Mouse (Mus musculus) ES-E14 (cell line): ENCODE data around the gene Rrm2. TPM values are rescaled to one million over a fixed set of nuclear protein-coding genes. Genes with fewer than 3 reads are reported as not detected.
A peak's percentile ranks its signal among the peaks of the same experiment; 100 is the strongest.

Experiments
- DNase-seq: peaks from one replicate; pipeline ENCODE4 v3.0.0-alpha.2; 2013; ENCODE audit warnings: low read depth, low spot score
- H3K27ac ChIP-seq: 2 replicates; pipeline ENCODE4 v1.5.1; 2012; ENCODE audit warnings: low read depth, mild to moderate bottlenecking, low read length, moderate library complexity, mixed read lengths; ENCODE audit not compliant: poor library complexity, insufficient read depth, severe bottlenecking
- H3K36me3 ChIP-seq: 2 replicates; pipeline ENCODE4 v1.6.1; 2012; ENCODE audit warnings: mild to moderate bottlenecking, low read length, moderate library complexity, mixed read lengths; ENCODE audit not compliant: control insufficient read depth, poor library complexity, insufficient read depth, severe bottlenecking
- H3K4me1 ChIP-seq, 2 experiments: fragments of 150-350 bp in 1 of 2; sonication (generic) in 1 of 2; 2 replicates each; pipeline ENCODE4 v1.6.1; 2012; ENCODE audit warnings: low read length in 2 of 2, mild to moderate bottlenecking in 1 of 2, mixed read lengths in 1 of 2; ENCODE audit not compliant: control insufficient read depth in 2 of 2, insufficient read depth in 2 of 2, poor library complexity in 1 of 2
- H3K4me3 ChIP-seq, 2 experiments: fragments of 150-350 bp in 1 of 2; sonication (generic) in 1 of 2; 2 replicates each; pipeline ENCODE4 v1.5.1; 2012; ENCODE audit warnings: low read length in 2 of 2, low read depth in 1 of 2, mild to moderate bottlenecking in 1 of 2, mixed read lengths in 1 of 2; ENCODE audit not compliant: insufficient read depth in 1 of 2, poor library complexity in 1 of 2, severe bottlenecking in 1 of 2
- H3K9ac ChIP-seq: 2 replicates; pipeline ENCODE4 v1.6.1; 2012; ENCODE audit warnings: low read depth, mild to moderate bottlenecking, low read length, mixed read lengths; ENCODE audit not compliant: poor library complexity, insufficient read depth, severe bottlenecking
- H3K9me3 ChIP-seq: fragments of 150-350 bp; sonication (generic); 2 replicates; pipeline ENCODE4 v1.6.1; 2012; ENCODE audit warnings: low read depth, mild to moderate bottlenecking, low read length; ENCODE audit not compliant: control insufficient read depth, insufficient read depth
- CHD2 ChIP-seq: IDR thresholded peaks from 2 replicates; pipeline ENCODE4 v1.6.1; 2014; ENCODE audit warnings: mild to moderate bottlenecking, low read depth, low read length, inconsistent platforms
- HCFC1 ChIP-seq: IDR thresholded peaks from 2 replicates; pipeline ENCODE4 v1.6.1; 2012; ENCODE audit warnings: low read length, inconsistent platforms, borderline replicate concordance; ENCODE audit not compliant: insufficient read depth
- MAFK ChIP-seq: IDR thresholded peaks from 2 replicates; pipeline ENCODE4 v1.6.1; 2014; ENCODE audit warnings: mild to moderate bottlenecking, low read depth, low read length, inconsistent platforms; ENCODE audit not compliant: insufficient read depth
- ZC3H11A ChIP-seq: IDR thresholded peaks from 2 replicates; pipeline ENCODE4 v1.6.1; 2012; ENCODE audit warnings: low read depth, mild to moderate bottlenecking, inconsistent platforms, low read length, borderline replicate concordance
- ZNF384 ChIP-seq: IDR thresholded peaks from 2 replicates; pipeline ENCODE4 v1.6.1; 2012; ENCODE audit warnings: low read depth, low read length, inconsistent platforms
- in situ Hi-C, 2 experiments: fragments of 600-800 bp; cut with MboI; formaldehyde crosslinking; loops; one replicate each; pipeline ENCODE4 v1.15.1; 2025; ENCODE audit warnings: low sequenced_read_pairs in 2 of 2, inconsistent platforms in 1 of 2; ENCODE audit not compliant: unreplicated experiment in 2 of 2
- total RNA-seq: library from RNA; depleted of rRNA; stranded (reverse); fragments of 300-350 nt; gene quantifications from 2 replicates; pipeline ENCODE4 v1.2.3, GENCODE M21; 2012

Gene Rrm2
- total RNA-seq, 1 experiment: 112 TPM

DNA sequence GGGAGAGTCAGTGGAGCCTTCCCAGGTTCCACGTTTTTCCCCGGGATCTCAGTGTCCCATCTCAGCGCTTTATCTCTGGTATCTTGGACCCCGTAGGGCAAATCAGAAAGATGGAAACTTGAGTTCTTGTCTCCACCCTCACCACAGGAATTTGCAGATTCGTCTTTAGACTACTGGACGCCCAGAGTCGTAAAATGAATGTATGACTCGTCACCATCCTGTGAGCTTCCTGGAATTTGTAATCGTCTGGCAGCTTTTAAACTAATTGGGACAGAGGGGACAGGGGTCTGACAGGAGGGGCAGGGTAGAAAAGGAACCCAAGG lies 600 bp upstream of the Rrm2 start:
- Histone ChIP-seq H3K4me1 (peaks cover 5 to 10% of the 10 kb centered on the region in 2 experiments), H3K36me3 (peaks cover 30% of the 10 kb centered on the region), H3K4me3 (peak overlapping the region; percentile 96 to 99), H3K9me3 (no peaks in the 10 kb centered on the region), H3K9ac (peak overlapping the region; percentile 83), H3K27ac (peak overlapping the region; percentile 9; the same call in 1 of the 2 replicates)
- no peak for TF ChIP-seq ZNF384
- no peak for TF ChIP-seq HCFC1
- no peak for TF ChIP-seq MAFK
- no peak for TF ChIP-seq CHD2
- TF ChIP-seq ZC3H11A: no peak
- in situ Hi-C loops: loop anchor here in 1 of 2 experiments (10.0 kb wide), 1 partner anchor 233 kb away; no protein-coding TSS in a partner anchor
- no peak for DNase-seq

DNA sequence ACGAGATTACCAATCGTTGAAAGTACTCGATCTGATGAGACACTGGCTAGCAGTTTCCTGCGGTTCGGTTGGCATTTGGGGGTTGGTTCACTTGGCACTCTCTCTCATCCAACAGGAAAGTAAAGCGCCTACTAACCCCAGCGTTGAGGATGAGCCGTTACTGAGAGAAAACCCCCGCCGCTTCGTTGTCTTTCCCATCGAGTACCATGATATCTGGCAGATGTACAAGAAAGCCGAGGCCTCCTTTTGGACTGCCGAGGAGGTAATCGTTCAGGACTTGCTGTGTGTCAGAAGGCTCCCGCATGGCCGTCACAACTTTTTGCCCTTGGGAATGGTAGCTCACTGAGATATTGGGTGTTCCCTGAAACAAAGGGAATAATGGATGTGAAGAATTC lies 780 bp downstream of the Rrm2 start:
- H3K4me3 ChIP-seq: peak overlapping the region; percentile 96 to 99
- peaks cover 35% of the 10 kb centered on the region for H3K36me3 ChIP-seq
- peaks cover 5 to 10% of the 10 kb centered on the region in 2 experiments for H3K4me1 ChIP-seq
- H3K9ac ChIP-seq: peak overlapping the region; percentile 98
- TF ChIP-seq CHD2: no peak
- TF ChIP-seq ZNF384: no peak
- no peak for TF ChIP-seq HCFC1
- TF ChIP-seq ZC3H11A: no peak
- TF ChIP-seq MAFK: no peak
- H3K9me3 ChIP-seq: no peaks in the 10 kb centered on the region
- 0 out of 2 replicates have a peak overlapping the region, but pooled peaks have one; percentile 8 for H3K27ac ChIP-seq
- no peak for DNase-seq
- in situ Hi-C loops: loop anchor here in 1 of 2 experiments (10.0 kb wide), 1 partner anchor 234 kb away; no protein-coding TSS in a partner anchor

GRCm38 (mm10) chr12:24709409-24709808 lies 1.4 kb downstream of the Rrm2 start:
- in situ Hi-C loops: loop anchor here in 1 of 2 experiments (10.0 kb wide), 1 partner anchor 235 kb away; no protein-coding TSS in a partner anchor
- Histone ChIP-seq H3K27ac (peak overlapping the region; percentile 6; the same call in 1 of the 2 replicates), H3K9me3 (no peaks in the 10 kb centered on the region), H3K4me3 (peak overlapping the region; percentile 96 to 99), H3K9ac (peak overlapping the region; percentile 98; the same call in 1 of the 2 replicates), H3K36me3 (peaks cover 36% of the 10 kb centered on the region), H3K4me1 (peaks cover 5 to 10% of the 10 kb centered on the region in 2 experiments)
- no peak for DNase-seq
- TF ChIP-seq ZC3H11A (no peak), ZNF384 (no peak), HCFC1 (no peak), CHD2 (no peak), MAFK (no peak)

DNA sequence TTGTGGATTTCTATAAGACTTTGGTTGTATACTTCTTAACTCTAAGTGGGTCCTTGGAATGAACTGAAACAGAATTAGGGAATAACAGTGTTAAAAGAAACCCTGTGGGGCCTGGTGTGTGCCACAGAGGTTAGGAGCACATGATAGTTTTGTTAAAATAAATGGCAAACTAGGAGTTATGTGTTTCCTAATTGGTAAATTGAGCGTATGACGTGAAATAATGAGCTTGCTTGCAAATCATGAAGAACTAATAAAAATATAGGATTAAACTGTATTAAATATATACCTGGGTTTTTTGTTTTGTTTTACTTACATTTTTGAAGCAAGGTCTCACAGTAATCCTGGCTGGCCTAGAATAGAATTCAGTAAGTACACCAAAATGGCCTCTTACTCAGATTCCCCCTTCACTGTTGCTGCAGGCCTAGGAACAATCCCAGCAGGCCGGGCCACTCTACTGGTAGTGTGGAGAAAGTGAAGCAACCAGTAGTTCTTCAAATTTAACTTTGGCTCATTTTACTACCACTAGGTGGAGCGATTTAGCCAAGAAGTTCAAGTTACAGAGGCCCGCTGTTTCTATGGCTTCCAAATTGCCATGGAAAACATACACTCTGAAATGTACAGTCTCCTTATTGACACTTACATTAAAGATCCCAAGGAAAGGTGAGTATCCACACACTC lies 1.9 kb downstream of the Rrm2 start:
- Histone ChIP-seq H3K4me1 (peaks cover 5 to 10% of the 10 kb centered on the region in 2 experiments), H3K36me3 (peaks cover 39% of the 10 kb centered on the region), H3K9me3 (no peaks in the 10 kb centered on the region), H3K4me3 (peak overlapping the region; percentile 96 to 99), H3K9ac (peak overlapping the region; percentile 98; the same call in 1 of the 2 replicates), H3K27ac (no peak overlapping the region; the same call in 1 of the 2 replicates)
- no peak for TF ChIP-seq MAFK
- TF ChIP-seq ZNF384: no peak
- in situ Hi-C loops: loop anchor here (10.0 kb wide), 3 partner anchors 235 to 245 kb away; no protein-coding TSS in a partner anchor
- peak; percentile 75 for DNase-seq

- Histone ChIP-seq H3K4me1 (peaks cover 5 to 8% of the 10 kb centered on the region in 2 experiments), H3K27ac (no peak overlapping the region), H3K9ac (no peak overlapping the region), H3K36me3 (peaks cover 39% of the 10 kb centered on the region), H3K9me3 (no peaks in the 10 kb centered on the region), H3K4me3 (peak overlapping the region in 1 of 2 experiments; percentile 31; a peak in 1 of 4 replicates)
- no peak for TF ChIP-seq ZC3H11A
- no peak for TF ChIP-seq ZNF384
- no peak for TF ChIP-seq HCFC1
- TF ChIP-seq MAFK: no peak
- TF ChIP-seq CHD2: no peak
- no peak for DNase-seq
- in situ Hi-C loops: loop anchor here (10.0 kb wide), 2 partner anchors 234 to 244 kb away; no protein-coding TSS in a partner anchor
Measured at GRCm38 (mm10) chr12:24710672-24711071, 2.6 kb downstream of the Rrm2 start.
